Mouse (Mus musculus) 3134 (cell line): ENCODE measurements around the gene Dock2.

ENCODE experiments used
- DNase-seq: peaks from one replicate; pipeline ENCODE4 v3.0.0-alpha.2; 2011; ENCODE audit warnings: low spot score; ENCODE audit not compliant: insufficient read length; ENCODE audit errors: extremely low read depth

Gene Dock2

GRCm38 (mm10) chr11:34532131-34532530 is 251.6 kb downstream of the Dock2 start:
- DNase-seq = no peak

- DNase-seq = no peak
These were observed 252.7 kb downstream of the Dock2 start for GRCm38 (mm10) chr11:34530971-34531370.

DNA sequence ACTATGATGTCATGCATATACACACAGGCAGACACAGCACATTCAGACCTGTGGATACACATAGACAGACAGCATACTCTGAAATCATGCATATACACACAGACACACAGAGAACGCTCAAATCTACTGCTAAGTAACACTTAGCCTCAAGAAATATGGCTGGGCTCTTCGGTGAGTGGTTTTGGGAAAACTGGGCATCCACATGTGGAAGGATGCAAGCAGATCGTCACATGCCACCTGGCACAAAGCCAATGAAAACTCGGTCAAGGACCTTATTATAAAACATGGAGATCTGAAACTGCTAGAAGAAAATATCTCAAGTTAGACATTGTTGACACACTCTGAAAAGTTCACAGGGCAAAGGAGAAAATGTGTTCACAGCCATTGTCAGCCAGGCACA is 255.7 kb downstream of the Dock2 start:
- no peak for DNase-seq

DNA sequence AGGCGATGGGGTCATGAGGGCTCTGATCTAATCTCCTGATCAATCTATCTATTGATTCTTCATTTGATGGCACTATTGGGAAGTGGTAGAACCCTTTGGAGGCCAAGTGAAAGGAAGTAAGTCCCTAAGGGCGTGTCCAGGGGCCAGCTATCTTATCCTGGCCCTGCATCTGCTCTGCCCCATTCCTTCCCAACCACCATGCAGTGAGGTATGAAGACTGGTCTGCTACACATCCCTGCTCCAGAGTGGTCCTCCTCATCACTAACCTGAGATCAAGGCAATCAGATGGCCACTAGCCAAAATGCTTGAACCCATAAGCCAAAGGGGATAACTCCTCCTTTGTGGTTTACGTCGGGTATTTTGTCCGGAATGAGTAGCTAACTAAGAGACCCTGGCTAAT is 256.5 kb downstream of the Dock2 start:
- DNase-seq = no peak

- DNase-seq = no peak
These were observed 258.4 kb downstream of the Dock2 start for GRCm38 (mm10) chr11:34525096-34525891.

GRCm38 (mm10) chr11:34524586-34524985 is 259.1 kb downstream of the Dock2 start:
- DNase-seq = no peak

- no peak for DNase-seq
These were observed 265.1 kb downstream of the Dock2 start for GRCm38 (mm10) chr11:34518566-34518965.

GRCm38 (mm10) chr11:34516971-34517370 is 266.7 kb downstream of the Dock2 start:
- no peak for DNase-seq

DNA sequence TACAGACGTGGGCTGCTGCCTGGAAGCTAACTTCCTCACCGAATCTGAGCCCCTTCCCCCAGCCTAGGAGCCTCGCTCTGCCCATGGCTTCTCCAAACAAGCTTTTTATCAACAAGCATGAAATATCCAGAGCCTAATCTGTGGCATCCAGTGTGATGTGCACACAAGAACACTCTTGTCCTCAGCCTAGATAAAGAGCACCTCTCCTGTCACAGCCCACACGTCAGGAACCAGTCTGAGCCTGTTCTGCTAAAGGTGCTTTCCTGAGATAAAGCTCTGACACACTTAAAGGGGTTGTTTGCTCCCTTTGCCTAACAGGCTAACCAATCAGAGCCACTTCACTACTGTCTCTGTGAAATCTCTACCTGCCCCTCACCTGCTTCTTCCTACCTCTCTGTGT is 268.4 kb downstream of the Dock2 start:
- DNase-seq = no peak

DNA sequence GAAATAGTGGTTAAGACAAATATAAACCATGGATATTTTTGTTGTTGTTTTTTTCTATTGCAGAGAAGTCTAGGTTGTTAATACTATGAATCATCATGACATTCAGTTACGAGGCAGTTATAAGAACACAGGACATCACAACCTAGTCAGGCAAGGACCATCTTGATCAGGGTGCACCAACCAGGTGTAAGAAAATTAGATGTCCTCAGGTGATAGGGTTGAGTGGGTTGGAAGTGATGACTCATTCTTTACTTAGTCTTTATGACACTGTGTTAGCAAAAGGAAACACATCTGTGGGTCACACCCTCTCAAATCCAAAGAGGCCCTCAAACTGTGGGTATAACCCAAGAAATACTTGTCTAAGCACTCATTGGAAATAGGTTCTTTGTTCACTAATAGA is 277.3 kb downstream of the Dock2 start:
- no peak for DNase-seq

DNA sequence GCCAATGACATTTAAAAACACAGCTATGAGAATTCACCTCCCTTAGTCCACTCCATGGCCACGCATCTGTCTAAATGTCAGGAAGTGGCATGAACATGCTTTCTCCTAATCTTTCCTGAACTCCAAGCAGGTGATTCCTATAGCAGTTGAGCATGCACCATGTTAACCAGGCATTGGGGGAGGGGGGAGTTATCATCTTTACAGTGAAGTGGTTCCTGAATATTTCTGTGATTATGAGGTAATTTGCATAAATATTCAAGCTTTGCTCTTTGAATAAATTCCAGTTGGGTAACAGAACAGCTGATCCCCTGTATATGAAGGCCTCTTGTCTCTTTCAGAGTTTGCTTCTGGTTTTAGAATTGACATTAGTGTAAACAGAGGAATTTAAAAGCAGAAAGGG is 284.0 kb downstream of the Dock2 start:
- no peak for DNase-seq

DNA sequence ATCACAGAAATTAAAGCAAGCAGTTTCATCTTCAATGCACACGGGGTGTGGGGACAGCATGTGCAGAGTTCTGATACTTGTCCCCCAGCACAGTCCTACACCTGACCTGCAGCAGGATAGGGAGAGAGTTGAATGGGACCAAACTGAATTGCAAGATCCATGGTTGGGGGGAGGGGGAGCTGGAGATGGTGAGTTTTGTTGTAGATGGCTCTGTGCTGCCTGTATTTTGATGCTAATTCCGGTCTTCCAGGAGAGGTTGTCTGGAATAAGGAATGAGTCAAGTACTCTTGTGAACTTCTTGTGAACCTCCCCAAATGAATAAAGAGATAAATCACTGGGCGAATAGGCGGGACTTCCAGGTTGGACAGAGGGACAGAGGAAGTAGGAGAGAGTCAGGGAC is 289.0 kb downstream of the Dock2 start:
- no peak for DNase-seq

GRCm38 (mm10) chr11:34492986-34493385 is 290.7 kb downstream of the Dock2 start:
- DNase-seq = no peak

DNA sequence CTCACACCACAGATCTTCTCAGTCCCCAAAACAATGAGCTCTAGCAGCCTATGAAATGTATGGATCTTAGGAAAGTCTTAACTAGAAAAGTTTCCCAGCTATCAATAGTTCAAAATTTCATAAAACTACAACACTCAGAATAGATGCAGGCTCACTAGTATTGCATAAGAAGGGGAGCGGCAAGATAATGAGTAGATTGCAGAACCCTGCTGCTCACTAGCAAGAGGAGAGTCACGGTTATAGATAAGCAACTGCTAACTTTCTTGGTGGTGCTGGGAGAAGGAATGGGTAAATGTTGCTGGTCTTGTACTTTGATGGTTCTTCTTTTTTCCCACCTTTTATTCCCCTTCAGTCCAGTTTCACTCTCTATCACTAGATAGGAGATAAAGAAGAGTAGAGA is 291.5 kb downstream of the Dock2 start:
- DNase-seq = no peak

DNA sequence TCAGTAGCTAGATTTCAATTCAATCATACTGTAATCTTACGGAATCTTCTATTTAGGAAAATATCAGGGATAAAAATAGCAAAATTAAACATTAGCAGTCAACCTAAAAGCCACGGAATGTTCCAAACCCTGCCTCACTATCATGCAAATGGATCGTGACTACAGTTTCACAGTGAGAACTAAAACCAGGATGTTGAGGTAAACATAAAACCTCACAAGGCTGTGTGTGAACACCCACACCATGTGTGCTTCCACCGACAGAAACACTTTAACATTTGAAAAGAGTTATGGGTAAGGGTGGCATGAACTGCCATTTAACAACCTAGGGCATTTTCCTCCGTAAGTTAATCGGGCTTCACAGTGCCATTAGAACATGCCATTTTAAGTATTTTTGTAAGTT is 294.1 kb downstream of the Dock2 start:
- no peak for DNase-seq

DNA sequence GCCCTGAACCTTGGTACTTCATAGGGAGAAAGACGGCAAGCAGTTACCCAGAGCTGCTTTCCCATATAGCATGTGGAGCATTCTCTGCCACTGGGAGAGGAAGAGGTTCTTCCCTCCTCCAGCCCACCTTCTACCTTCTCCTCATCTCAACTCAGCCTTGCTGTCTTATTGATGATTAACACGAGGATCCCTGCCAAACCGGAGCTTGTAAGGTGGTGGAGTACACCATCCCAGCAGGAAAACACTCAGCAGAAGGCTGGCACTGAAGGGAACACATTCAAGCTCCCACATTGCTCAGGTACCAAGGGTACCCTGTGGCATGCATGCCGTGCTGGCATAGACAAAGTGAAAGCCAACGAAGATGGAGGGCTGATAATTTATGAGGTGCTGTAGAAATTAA is 304.4 kb downstream of the Dock2 start:
- no peak for DNase-seq

GRCm38 (mm10) chr11:34469792-34470191 is 313.9 kb downstream of the Dock2 start:
- DNase-seq = no peak

DNA sequence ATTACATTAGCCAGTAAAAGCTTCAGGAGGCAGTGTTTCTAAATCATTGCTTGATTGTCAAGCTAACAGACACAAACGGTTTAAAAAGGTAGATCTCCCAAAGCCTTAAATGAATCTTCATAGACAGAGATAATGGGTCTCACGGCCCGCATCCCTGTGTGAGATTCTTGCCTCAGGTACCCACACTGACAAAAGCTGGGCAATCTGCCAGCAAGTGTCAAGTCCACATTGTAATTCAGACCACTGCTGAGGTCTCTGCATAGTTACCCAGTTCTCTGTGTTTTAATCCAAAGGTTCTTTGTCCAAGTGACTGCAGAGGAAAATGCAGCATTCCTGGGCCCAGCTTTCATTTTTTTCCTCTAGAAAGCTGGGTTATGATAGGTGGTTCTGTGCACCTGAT is 315.1 kb downstream of the Dock2 start:
- no peak for DNase-seq

DNA sequence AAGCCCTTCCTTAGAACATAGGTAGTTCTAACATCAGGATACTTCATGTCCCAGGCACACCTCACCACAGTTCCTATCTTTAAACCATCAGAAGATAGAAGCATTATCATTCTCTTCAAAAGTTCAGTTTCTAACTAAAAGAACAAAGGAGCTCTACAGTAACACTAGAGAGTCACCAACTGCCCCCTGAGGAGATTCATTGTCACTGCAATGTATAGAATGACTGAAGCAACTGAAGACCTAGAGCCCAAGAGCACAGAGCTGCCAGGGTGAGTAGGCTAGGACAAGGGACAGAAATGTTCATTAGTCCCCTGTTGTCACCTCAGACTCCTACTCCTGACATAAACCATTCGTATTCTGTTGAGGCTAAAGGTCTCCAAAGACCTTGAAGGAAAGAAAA is 316.6 kb downstream of the Dock2 start:
- no peak for DNase-seq

DNA sequence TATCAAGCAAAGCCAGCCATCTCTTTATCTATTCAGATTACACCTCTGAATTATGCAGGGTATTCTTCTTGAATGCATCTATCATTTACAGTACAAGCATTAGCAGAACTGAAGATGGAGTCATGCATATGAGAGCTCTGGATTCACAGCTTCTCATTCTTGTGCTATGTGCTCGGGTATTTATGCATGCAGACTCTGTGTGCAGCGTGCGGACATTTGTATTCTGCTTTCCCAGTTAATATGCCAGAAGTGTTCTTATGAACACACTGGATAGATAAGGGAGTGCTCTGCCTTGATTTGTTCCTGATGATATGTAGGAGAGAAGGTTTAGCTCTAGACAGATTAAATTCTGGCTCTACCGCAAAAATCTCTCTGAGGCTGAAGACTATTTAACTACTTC is 333.7 kb downstream of the Dock2 start:
- DNase-seq = no peak

DNA sequence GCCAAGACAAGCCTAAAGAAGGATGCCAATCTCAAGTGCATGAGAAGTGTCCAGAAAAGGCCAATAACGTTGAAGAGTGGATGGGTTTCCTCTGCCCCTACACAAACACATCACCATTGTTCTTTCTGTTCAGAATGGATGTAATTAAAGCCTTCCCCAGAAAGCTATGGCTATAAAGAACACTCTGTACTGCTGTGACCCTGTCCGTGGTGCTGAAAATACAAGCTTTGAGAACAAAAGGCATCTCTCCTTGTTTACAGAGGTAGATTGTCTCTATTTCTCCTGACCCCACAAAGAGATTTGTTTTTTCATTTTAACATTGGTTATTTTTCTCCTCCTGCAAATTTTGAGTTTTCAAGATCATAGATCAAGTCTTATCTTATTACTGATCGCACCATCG is 335.8 kb downstream of the Dock2 start:
- DNase-seq = no peak

DNA sequence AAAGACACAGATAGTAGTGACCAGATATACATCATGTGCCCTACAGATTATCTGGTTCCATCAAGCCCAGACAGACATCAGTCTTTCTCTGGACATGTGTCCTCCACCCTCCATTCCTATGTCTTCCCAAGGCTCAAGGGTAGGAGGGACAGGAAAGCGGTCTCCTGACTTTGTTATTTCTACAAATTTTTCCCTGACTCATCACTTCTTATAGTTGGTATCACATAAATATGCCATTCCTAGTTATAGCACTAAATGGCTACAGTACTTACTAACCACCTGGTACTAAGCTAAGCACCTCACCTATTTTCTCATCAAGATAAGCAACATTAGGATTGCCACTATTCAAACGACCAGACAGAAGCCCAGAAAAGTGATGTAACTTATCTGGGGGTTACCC is 345.3 kb downstream of the Dock2 start:
- DNase-seq = no peak

DNA sequence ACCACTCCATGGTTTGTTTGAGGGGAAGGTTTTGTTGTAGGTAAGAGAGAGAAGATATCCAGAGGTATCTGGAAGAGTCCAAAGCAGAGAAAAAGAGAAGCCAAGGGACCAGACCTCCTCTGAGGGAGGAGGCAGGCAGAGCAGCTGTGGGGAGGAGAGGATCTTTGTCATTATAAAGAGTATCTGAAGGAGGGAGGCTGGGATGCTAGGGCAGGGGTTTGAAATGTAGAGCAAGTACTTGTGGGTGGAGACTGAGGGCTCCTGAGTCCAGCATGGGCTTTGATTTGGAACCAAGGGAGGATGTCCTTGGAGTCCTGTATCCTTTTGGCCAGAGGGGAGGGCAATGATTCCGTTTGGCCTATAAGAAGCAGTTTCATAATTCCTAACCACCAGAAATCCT is 346.2 kb downstream of the Dock2 start:
- DNase-seq = no peak
